Mouse (Mus musculus): ENCODE results near the gene Trmt10c.
"Not testable (repeated sequence)": the region's sequence is repeated elsewhere in the genome, so short reads cannot be mapped to it uniquely, and the experiment has no call there.

Gene Trmt10c

DNA sequence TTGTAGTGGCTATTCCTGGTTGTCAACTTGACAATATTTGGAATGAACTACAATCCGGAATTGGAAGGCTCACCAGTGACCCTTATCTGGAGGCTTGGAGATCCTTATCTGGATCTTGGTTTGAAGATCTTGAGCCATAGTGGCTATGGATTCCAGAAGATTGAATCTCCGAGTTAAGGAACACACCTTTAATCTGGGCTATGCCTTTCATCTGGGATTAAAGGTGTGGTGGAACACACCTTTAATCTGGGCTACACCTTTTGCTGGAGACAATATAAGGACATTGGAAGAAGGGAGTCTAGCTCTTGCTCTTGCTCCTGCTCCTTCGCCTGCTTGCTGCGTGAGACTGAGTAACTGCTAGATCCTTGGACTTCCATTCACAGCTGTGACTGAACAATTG, 10.4 kb upstream of the Trmt10c start, which contains the start of gene Senp7:
Senp7 (plus strand) TSS at position 301 of the 400 bp plus-strand sequence.
- DNase-seq (ENCODE audit: low read depth, low spot score), result not testable (repeated sequence)

DNA sequence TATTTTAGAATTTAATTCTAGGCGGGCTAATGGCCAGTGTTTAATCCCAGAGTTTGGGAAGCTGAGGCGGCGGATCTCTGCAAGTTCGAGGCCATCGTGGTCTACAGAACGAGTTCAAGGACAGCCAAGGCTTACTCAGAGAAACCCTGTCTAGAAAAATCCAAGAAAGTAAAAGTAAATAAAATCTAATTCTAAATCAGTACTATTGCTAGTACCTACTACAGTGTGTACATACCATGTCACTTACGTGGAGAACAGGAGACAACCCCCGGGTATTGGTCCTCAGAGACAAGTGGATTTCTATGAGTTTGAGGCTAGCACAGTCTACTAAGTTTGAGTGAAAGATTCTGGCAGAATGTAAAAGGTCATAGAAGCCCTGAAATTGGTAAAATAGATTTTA, 471 bp upstream of the Trmt10c start:
- no peak for DNase-seq (ENCODE audit: low read depth, low spot score)

GRCm38 (mm10) chr16:56036501-56036900, 1.1 kb downstream of the Trmt10c start:
- DNase-seq (ENCODE audit: low read depth, low spot score), result peak; percentile 30

DNA sequence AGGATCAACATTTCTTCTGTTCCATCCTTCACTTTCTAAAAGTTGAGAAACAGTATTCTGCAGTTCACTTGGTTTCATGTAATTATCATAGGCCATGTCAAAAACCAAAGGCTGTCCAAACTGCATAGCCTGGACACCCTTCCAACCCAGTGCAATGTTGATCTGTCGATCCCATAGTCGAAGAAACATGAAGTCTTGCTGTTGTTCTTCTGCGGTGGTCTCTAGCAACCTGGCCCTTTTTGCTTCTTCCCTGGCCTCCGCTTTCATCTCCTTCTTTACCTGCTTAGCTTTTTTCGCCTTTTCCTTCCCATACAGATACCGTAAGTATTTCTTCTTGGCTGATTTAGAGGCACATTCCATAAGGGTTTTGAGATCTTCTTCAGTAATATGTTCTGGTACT, 3.1 kb downstream of the Trmt10c start:
- no peak for DNase-seq (ENCODE audit: low read depth, low spot score)

- DNase-seq (ENCODE audit: low read depth, low spot score), result peak; percentile 97
Observed at GRCm38 (mm10) chr16:56029661-56030082, 7.9 kb downstream of the Trmt10c start, which contains the start of gene Pcnp. Pcnp (minus strand) TSS chr16:56029739.

GRCm38 (mm10) chr16:56028722-56029551, 8.7 kb downstream of the Trmt10c start:
- DNase-seq (ENCODE audit: low read depth, low spot score), result no peak

GRCm38 (mm10) chr16:56027854-56028629, 9.6 kb downstream of the Trmt10c start:
- DNase-seq (ENCODE audit: low read depth, low spot score), result no peak

DNA sequence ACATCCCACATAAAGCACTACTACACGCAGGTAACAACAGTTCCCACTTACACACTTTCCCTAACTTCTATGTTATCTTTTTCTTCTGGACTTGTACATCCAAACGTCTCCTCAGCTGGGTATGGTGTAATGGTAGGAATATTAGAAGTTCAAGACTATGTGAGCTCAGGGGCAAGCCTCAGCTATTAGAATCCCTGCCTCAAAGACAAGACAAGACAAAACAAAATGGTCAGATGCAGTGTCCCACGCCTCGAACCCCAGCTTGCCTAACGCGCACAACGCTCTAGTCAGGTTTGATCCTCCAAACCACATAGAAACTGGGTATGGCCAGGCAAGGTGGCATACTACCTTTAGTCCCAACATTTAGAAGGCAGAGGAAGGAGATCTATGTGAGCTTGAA, 18.0 kb downstream of the Trmt10c start:
- DNase-seq (ENCODE audit: low read depth, low spot score), result no peak

DNA sequence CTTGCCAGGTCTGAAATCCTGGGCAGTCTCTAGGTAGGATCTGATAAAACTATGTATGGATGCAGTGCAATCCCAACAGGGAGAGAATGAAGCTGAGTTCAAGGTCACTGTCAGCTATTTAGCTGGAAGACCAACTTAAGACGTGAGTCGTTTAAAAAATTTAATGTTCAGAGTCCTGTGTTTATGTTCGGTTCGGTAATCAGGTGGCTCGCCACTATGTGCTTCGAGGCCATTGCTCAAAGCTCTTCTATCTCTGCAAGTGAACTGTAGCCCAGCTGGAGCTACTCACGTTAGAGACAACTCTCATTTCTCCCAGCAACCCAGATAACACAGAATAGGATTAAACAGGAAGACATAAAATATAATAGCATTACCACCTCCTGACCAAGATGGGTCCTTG, 23.5 kb downstream of the Trmt10c start:
- DNase-seq (ENCODE audit: low read depth, low spot score), result no peak

DNA sequence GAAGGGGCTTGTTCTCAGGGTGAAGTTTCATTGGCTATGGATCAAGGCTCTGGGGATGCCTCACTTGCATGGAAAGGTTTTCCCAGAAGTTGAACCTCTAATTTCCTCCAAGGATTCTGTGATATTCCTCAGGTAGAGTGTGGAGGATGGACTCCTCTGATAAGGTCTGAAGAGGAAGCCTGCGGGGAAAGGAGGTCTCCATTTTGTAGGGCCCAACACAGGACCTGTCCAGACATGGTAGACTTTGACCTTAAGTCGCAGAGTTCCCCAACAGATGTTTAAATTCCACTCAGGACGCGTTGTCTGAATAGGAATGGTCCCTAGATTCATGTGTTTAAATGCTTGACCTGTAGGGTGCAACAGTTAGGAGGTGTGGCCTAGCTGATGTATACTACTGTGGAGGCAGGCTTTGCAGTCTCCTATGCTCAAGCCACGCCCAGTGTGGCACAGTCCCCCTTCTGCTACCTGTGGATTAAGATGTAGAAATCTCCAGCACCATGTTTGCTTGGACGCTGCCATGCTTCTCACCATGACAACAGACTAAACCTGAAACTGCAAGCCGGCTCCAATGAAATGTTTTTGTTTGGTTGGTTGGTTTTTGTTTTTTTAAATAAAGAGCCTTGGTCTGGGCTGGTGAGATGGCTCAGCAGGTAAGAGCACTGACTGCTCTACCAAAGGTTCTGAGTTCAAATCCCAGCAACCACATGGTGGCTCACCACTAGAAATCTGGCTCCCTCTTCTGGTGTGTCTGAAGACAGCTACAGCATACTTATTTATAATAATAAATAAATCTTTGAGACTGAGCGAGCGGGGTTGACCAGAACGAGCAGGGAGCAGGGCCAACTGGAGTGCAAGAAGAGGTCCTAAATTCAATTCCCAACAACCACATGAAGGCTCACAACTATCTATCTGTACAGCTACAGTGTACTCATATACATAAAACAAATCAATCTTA, 24.6 kb downstream of the Trmt10c start:
- DNase-seq (ENCODE audit: low read depth, low spot score), result peak; percentile 32

DNA sequence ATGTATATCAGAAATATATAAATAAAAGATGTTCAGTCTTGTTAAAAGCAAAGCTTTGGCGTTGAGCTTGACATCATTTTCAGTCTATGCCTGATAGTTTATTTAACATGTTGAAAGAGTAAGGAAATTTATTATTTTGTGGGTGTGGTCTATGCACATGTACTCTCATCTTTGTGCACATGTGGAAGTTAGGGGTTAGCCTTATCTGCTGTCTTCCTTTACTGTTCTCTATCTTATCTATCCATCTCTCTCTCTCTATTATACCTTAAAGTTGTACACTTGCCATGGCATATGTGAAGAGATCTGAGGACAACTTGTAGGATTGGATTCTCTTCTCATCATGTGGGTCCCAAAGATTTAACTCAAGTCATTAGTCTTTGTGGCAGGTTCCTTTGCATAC, 28.8 kb downstream of the Trmt10c start:
- no peak for DNase-seq (ENCODE audit: low read depth, low spot score)

DNA sequence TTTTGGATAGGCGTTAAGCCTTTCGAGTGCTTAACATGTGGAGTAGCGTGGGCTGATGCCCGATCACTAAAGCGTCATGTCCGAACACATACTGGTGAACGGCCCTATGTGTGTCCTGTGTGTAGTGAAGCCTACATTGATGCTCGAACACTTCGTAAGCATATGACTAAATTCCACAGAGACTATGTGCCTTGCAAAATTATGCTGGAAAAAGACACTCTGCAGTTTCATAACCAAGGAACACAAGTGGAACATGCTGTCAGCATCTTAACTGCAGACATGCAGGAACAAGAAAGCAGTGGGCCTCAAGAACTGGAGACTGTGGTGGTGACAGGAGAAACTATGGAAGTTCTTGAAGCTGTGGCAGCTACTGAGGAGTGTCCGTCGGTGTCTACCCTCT, 30.8 kb downstream of the Trmt10c start:
- no peak for DNase-seq (ENCODE audit: low read depth, low spot score)

DNA sequence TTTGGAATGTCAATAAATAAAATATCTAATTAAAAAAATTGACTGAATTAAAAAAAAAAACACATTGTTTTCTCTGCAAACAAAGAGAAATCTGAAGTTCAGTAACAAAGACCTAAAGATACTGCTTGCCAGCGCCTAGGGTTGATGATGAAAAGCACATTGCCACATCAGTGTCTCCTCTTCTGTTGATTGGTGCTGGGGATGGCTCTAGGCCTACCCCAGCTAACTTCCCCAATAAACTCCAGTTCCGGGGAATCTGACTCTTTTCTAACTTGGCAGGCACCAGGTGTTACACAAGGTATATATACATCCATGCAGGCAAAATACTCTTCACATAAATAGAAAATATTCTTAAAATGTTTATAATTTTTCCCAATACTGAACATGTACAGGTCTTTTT, 43.4 kb downstream of the Trmt10c start:
- DNase-seq (ENCODE audit: low read depth, low spot score), result no peak

GRCm38 (mm10) chr16:55990311-55990710, 47.3 kb downstream of the Trmt10c start:
- no peak for DNase-seq (ENCODE audit: low read depth, low spot score)

DNA sequence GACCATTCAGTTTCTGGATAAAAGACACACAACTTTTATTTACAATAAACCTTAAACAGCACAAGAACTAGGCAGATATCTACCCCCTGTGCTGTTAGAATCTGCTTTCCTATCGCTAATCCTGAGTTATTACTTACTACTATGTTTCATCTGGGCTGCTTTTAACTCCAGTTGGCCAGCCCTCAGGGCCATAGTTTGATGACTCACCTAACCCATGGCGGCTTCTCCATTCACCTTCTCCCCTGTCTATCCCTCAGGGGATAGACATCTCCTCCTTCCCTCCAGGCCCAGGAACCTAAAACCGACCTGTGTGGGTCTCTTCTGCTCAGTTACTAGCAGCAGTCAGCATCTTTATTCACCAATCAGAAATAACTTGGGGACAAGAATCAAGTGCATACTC, 51.6 kb downstream of the Trmt10c start:
- DNase-seq (ENCODE audit: low read depth, low spot score), result no peak
